Mouse (Mus musculus): ENCODE results near the gene Tmem238l.

Gene Tmem238l

DNA sequence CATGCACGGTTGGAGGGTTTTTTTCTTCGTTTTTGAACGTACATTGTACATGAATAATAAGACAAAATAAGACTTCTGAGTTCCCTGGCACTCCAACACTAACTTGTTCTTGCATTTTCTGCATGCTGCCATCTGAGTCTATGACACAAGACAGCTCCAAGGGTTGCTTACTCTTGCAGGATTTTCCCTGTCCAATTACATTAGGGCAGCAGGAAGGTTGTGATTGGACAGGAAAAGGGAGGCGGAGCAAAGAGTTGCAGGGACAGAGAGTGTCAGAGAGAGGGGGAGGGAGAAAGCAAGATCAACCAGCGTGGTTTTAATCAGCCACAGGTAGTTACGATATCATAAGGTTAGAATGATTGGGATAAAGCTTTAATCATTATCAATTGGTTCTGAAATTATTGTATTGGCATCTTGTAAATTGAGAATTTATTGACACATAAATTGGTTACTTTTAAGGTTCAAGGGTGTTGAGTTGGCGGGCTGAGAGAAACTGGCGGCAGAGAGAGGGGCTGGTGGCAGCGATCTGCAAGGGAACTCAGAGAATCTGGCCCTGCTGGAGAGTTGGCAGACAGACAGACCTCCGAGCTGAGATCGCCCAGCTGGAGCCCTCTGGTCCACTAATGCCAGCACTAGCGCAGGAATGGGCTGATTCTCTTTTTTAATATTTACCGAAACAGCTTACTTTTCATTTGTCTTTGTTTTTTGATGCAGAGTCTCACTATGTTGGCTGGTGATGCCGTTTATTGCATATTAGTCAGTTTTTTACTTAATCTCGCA, 25.1 kb downstream of the Tmem238l start:
- DNase-seq: no peak

DNA sequence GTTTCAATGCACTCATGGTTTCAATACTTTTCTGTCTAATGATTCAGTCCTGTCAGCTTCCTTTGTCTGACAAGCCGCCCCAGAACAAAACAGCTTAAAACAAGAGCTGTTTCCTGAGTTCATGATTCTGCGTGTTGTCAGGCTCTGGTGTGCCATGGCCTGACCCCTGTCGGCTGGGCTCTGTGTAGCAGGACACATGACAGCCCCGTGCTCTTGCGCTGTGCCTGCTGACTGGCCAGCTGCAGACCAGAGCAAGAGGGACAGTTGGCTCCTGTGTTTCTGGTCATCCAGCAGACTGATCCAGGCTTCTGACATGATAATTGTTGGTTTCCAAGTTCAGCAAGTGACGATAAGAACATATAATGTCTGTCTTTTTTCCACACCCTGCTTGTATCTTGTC, 26.4 kb downstream of the Tmem238l start:
- DNase-seq: peak; percentile 56 to 80

DNA sequence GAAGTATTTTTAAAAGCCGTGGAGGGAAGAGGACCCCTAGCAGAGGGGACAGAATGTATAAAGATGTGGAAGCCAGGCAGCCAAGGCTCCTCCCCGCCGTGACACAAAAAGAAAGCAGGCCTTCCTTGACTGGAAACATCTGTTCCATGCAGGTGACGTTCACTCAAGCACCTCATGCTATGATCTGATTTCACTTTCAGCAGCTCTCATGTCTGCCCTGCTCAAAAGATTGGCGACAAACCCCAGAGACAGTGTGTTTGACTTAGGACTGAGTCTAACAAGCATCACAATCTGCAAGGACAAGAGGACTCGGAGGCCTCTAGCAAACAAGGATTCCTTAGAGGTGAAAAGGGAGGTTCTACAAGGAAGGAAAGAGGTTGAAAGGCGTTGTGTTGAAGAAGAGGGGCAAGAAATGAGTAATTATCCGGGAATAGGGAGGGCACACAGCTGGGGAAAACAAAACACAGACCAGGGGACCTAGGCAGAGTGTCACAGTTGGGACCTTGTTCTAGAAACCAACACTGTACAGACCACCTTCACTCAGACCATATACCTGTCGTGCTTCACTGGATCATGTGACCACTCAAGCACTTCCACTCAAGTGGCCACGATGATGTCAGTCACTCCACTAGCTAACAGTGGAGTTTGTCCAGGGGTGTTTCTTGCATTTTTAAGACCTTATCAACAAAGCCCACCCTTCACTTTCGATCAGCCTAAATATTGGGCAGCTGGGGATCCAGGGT, 27.2 kb downstream of the Tmem238l start:
- no peak for DNase-seq

DNA sequence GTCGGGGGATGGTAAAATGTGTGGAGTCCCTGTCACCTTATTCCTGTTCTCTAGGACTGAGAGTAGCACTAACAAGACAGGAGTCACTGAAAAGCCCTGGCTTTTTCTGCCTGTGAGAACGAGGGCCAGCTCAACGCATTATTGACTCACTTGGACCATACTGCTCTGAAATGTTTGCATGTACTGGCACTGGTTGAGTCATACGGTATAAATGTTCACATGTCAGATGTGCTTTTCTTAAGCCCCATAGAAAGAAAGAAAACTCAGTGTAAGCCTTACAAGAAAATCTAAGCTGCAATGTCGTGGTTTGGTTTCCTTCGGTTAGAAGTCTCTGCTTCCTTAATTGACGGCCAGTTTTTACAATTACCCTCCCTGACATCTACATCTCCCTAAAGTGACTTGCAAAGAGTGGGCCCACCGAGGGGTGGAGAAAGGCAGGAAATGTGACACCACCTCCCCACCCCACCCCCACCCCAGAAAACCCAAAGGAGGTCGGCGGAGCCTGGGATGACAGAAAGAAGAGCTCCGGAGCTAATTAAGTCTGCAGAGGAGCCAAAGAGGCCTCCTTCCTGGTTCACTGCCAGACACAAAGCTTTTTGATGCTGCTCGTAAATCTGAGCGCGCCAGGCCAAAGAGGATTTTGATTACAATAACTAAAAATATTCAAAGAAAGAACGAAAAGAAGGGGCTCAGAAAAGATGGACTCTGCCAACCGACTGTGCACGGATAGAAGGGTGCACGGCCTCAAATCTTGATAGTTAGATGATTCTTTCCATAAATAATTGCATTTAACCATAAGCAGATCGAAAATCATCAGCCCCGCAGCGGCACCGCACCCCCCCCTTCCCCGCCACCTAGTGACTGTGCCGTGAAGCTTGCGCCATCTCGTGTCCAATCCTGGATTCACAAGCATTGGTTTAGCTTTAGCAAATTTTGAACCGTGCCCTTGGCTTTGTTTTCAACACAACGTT, 28.0 kb downstream of the Tmem238l start:
- peak; percentile 74 to 91 for DNase-seq

DNA sequence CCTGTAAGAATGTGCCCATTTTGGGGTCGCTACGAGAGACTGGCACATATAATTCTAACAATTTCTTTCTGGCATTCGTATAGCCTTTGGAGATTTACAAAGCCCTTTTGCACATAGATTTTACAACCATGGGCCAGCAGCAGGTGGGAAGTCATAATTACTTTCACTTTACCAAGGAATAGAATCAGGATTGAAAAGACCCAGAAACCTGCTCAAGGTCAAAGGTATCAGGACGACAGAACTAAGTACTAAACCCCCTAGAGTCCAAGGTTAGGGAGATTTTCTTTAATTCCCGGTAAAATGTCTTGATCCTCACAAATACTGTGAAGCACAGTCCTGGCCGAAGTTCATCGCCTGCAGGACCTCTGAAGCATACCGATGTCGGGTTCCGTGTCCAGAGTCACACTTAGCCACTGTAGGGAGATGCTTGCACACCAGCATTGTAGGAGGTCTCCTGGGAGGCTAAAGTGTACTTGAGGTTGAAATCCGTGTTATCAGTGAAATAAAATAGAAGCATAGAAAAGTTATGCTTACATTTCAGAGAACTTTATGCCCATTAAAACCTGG, 28.8 kb downstream of the Tmem238l start:
- DNase-seq: peak; percentile 43 to 57

DNA sequence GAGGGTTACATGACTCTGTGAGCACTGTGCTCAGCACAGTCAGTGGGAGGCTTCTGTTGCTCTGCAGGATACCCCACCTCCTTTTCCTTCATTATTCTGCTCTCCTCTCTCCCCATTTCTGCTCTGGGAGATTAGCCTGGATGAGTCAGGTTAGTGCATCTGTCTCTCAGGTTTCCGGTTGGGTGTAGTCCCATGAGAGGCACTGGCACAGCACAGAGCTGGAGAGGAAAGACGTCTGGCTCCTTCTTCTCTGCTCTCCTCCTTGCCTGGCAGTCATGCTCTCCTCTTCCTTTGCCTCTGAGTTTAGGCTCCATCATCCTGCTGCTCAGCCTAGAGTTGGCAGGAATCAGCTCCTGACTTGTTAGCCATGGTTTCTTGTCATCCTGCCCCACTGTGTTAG, 35.7 kb downstream of the Tmem238l start:
- DNase-seq: no peak

DNA sequence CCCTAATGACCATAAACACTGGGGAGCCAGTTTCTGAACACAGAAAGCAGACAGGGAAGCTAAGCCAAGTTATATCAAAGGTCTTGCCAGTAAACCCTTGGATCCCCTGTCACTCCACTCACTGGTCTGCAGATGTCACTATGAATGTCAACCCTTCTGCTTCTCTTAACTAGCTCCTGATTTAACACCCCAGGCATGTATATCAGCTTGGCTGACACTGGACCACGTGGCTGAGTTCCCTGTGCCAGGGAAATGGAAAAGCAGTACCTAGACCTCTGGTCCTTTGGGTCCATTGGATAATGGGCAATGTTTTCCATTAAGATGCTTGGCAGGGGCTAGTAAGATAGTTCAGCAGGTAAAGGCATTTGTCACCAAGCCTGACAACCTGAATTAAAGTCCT, 37.2 kb downstream of the Tmem238l start:
- DNase-seq: no peak

DNA sequence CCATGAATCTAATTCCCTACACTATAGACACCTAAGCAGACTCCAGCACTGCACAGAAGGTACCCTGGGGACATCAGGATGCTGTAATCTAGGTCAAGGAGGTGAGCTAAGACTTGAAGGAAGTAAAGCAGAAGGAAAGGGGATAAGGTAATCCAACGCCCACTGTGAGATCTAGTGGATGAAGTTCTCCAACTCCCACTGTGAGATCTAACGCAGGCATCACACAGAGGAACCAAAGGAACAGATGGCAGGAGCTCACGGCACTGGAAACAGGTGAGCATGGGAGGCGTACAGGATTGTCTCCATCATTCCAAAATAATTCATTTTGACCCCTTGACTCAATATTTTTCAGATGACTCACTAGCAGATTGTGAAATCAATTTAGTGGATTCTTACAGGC, 40.0 kb downstream of the Tmem238l start:
- no peak for DNase-seq

DNA sequence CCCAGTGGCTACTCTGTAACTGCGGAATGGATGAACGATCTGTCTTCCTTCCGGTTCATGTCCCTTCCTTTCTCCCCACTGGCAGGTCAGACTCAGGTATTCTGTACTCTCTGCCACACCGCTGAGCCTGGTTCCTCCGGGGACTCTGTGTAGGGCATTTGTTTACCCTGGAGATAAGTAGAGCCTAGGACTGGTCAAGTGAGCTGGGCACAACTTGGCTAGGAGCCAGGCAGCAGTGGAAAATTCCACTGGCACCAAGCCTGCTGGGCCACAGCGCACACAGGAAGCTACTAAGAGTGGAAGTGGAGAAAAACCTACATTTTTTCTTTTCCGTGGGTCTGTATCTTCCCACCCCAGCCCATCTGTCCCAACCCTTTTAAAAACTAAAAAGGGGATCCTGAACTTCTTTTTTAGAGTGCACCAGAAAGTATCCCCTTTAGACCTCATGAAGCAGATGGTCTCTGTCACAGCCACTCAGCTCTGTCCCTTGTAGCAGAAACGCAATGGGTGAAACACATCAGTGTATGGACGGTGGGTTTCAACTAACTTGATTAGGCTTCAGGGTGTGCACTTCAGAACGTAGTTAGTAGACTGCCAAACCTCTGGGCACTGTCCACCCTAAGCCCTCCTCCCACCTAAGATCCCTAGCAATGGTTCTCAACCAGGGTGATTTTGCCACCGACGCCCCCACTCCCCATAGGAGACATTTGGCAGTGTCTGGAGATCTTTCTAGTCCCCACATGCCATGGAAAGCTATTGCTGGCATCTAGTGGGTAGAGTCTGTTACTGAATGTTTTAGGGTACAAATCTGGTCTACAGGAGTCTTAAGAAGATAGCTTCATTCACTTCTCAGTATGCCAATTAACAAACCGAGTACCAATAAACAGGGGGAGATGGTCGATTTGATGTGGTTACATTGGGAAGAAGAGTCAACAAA, 42.3 kb downstream of the Tmem238l start:
- peak; percentile 86 to 89 for DNase-seq

DNA sequence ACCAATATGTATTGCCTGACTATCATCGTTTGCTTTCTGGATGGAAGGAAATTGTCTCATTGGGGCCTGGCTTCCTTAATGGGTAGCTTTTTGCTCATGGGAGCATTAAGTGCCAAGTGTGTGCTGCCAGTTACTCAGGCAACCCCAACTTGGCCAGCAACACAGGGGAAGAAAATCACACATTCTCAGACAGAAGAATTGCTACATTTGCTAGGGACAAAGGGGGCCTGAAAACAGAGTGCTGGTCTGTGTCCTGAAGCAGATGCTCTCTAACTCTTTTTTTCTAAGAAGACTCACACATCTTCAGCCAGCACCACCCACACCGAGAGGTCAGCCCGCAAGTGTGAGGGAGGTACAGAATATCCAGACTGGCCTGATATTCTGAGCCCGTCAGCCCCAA, 44.2 kb downstream of the Tmem238l start:
- no peak for DNase-seq

DNA sequence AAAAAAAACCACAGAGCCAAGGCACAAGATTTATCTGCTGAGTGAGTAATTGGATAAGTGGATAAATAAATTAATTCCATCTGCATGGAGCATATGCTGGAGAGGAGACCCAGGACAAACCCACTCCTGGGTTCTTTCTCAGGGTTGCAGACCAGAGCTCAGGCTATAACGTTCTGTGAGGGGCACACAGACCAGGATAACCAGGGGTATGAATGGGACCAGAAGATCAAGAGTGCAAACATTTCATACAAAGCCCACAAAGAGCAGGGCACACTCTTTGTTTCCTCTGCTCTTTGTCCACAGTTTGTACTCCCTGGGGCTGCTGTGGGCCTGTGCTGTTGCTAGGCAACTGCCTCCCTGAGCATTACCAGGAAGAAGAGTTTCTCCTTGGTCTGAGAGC, 45.3 kb downstream of the Tmem238l start:
- no peak for DNase-seq

DNA sequence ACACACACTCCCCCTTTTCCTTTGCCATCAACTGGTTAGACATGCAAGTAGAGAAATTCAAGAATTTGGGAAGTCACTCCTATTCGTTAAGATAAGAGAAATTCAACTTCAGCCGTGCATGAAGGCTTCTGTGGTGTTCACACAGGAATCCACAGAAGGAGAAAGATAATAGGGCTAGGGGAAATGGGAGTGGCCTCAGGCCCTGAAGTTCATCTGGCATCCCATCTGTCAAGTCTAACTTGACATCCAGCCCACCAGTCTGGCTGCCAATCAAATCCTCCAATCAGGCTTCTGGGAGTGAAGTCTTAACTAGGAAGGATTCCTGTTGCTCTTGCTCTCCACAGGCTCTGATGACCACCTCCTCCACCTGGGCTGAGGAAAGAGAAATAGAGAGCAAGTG, 46.5 kb downstream of the Tmem238l start:
- no peak for DNase-seq

DNA sequence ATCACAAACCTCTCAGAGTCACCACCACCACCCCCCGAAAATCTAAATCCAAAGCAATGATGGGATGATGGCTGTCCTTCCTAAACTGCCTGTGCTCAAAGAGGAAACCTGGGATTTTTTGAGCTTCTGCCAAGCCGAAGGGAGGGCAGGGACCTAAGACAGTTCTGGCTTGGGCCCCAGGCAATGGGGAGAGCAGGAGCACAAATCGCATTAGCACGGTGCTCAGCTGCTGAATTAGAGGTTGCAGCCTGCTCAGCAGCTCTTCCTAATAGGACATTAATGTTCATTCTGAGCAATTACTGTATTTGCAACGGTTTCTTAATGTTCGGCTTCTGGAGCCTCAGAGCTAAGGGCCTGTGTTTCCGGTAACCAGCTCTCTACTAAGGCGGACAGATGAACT, 51.5 kb downstream of the Tmem238l start:
- no peak for DNase-seq

DNA sequence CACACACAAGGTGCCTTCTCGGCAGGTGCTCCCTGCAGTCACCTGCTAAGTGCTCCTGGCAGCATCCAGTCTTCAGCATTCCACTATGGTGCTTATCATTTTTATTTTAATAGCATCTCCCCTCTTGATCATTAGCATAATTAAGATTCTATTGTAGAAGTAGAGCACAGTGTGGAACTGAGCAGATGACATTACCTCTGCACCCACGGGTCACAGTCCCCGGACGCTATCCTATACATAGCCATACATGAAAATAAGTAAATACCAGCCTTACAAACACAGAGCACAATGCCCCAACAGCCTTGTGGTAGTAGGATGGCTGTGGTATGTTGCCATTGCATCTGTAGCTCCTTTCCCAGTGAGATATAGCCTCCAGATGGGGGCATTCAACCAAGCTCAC, 52.1 kb downstream of the Tmem238l start:
- no peak for DNase-seq

DNA sequence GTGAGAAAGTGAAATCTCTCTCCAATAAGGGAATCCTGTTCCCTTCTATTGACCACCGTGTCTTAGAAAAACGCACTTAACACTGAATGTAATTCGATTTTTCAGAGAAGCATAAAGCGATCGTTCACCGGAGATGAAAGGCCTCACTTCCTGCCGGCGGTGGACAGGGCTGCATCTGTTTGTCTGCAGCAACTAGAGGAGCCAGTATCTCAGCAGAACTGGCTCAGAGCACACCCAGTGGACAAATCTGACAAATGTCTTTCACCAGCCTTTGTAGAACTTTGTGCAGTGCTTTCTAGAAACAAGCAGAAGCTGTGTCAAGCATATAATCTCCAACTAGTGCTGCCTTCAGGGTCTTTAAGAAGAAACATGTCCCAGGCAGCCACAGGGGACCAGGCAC, 54.0 kb downstream of the Tmem238l start:
- DNase-seq: no peak

DNA sequence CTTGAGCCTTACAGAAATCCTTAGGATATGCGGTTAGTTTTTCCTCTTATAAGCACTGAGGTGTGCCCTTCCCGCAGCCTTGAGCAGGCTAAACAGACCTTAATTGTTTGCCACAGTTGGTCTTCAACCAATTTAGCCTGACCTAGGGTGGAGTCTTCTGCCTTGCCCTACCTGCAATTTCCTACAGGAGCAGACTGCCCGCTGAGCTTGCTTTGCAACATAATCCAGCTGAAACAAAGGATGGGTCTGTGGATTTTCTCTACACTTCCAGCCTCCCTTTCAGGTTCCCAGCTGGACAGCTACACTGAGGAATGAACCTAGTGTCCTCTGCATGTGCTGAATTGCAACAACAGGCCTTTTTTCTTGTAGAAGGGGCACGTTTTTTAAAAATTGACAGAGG, 55.2 kb downstream of the Tmem238l start:
- no peak for DNase-seq

Measured in kidney, postnatal 36 days (tissue).